Mouse (Mus musculus) liver, embryonic 14.5 days (tissue): Measurements from ENCODE around the gene Plin5. TPM values are rescaled to one million over a fixed set of nuclear protein-coding genes. Genes with fewer than 3 reads are reported as not detected.
"Not testable (repeated sequence)": the region's sequence is repeated elsewhere in the genome, so short reads cannot be mapped to it uniquely, and the experiment has no call there.

Source experiments
- ATAC-seq: fragments of 200-750 bp; cut with Nextera tagmentation; 2 replicates; pipeline ENCODE4 v1.8.0; 2017; ENCODE audit warnings: moderate number of reproducible peaks, mild to moderate bottlenecking, moderate library complexity; ENCODE audit not compliant: insufficient read depth
- DNase-seq, 3 experiments: peaks; one replicate each; pipeline ENCODE4 v3.0.0-alpha.2; 2012 to 2013; ENCODE audit warnings: low read depth in 3 of 3, low spot score in 3 of 3
- H3K27ac ChIP-seq: fragments of 300-500 bp; sonication (generic); 2 replicates; pipeline ENCODE4 v1.5.1; 2014; ENCODE audit warnings: moderate library complexity, mild to moderate bottlenecking, control low read depth, inconsistent platforms
- H3K27me3 ChIP-seq: fragments of 300-500 bp; sonication (generic); 2 replicates; pipeline ENCODE4 v1.6.1; 2014; ENCODE audit warnings: mild to moderate bottlenecking, low read length, moderate library complexity; ENCODE audit not compliant: control insufficient read depth, insufficient read depth
- H3K36me3 ChIP-seq: fragments of 300-500 bp; sonication (generic); replicated peaks from 2 replicates; pipeline ENCODE4 v1.6.1; 2014; ENCODE audit warnings: low read depth; ENCODE audit not compliant: control insufficient read depth, insufficient read depth
- H3K4me1 ChIP-seq, 2 experiments: fragments of 200-500 bp in 1 of 2; fragments of 300-500 bp in 1 of 2; sonication (generic) in 1 of 2; replicated peaks; 2 replicates each; pipeline ENCODE4 v1.6.1; 2012 to 2014; ENCODE audit warnings: antibody characterized with exemption in 1 of 2, inconsistent platforms in 1 of 2, low read length in 1 of 2; ENCODE audit not compliant: control insufficient read depth in 2 of 2, insufficient read depth in 2 of 2
- H3K4me2 ChIP-seq: fragments of 300-500 bp; sonication (generic); 2 replicates; pipeline ENCODE4 v1.6.1; 2014; ENCODE audit warnings: low read depth, mild to moderate bottlenecking, control low read depth, moderate library complexity
- H3K4me3 ChIP-seq, 2 experiments: fragments of 200-500 bp in 1 of 2; fragments of 300-500 bp in 1 of 2; sonication (generic) in 1 of 2; 2 replicates each; pipeline ENCODE4 v1.5.1; 2012 to 2014; ENCODE audit warnings: low read depth in 2 of 2, low read length in 2 of 2, mild to moderate bottlenecking in 2 of 2, control low read depth in 1 of 2, inconsistent platforms in 1 of 2, moderate library complexity in 1 of 2; ENCODE audit not compliant: insufficient read depth in 1 of 2
- H3K9ac ChIP-seq: fragments of 300-500 bp; sonication (generic); replicated peaks from 2 replicates; pipeline ENCODE4 v1.6.1; 2014; ENCODE audit warnings: mild to moderate bottlenecking, control low read depth, moderate library complexity
- H3K9me3 ChIP-seq: fragments of 300-500 bp; sonication (generic); 2 replicates; pipeline ENCODE4 v1.6.1; 2016; ENCODE audit warnings: low read length, mixed read lengths; ENCODE audit not compliant: control insufficient read depth
- CTCF ChIP-seq: IDR thresholded peaks from 2 replicates; pipeline ENCODE4 v1.5.1; 2016; ENCODE audit warnings: antibody characterized with exemption, low read depth, control low read depth
- EP300 ChIP-seq: IDR thresholded peaks from 2 replicates; pipeline ENCODE4 v1.6.1; 2016; ENCODE audit warnings: antibody characterized with exemption, low read depth
- WGBS: fragments of 180-500 bp; shearing (Covaris S2); extraction: QIAGEN DNeasy Blood & Tissue Kit; methylation state at CpG from one replicate; pipeline ENCODE4 v1.1.7; 2014; ENCODE audit not compliant: insufficient replicate concordance; 5-methylcytosine and 5-hydroxymethylcytosine counted together
- polyA plus RNA-seq, 2 experiments: library from polyadenylated mRNA; depleted of rRNA in 1 of 2; stranded (reverse) in 1 of 2; unstranded in 1 of 2; fragments of >200 nt; fragmentation: Nextera tagmentation in 1 of 2; extraction: Ambion mirVana in 1 of 2; gene quantifications; 2 replicates each; pipeline versions ENCODE4 v1.2.1 to v1.2.3; 2012 to 2014

Gene Plin5
- polyA plus RNA-seq, 2 experiments = 0.11 to 0.34 TPM

GRCm38 (mm10) chr17:56078880-56079795 lies 38.3 kb downstream of the Plin5 start, which contains the start of gene Hdgfl2:
TSS of gene Hdgfl2 (plus strand) at chr17:56079634.
- Histone ChIP-seq H3K9me3 (no peaks in the 10 kb centered on the region), H3K4me2 (peak within 1 kb of the TSS; percentile 84), H3K36me3 (peaks cover 9% of the 10 kb centered on the region), H3K4me3 (peak within 1 kb of the TSS; percentile 82 to 85), H3K9ac (peak within 1 kb of the TSS; percentile 81), H3K27ac (peak within 1 kb of the TSS; percentile 48), H3K4me1 (peaks cover 20 to 25% of the 10 kb centered on the region in 2 experiments), H3K27me3 (no peaks in the 10 kb centered on the region)
- ATAC-seq (peak; percentile 89), DNase-seq (peak; percentile 99 to 100 (median 99))
- WGBS = under 1% methylated on average over 61 of the region's 61 CpGs
- 0 out of 2 replicates have a peak, but pooled peaks have one; percentile 3 for TF ChIP-seq CTCF
- TF ChIP-seq EP300 = no peak

GRCm38 (mm10) chr17:56078361-56078760 lies 39.0 kb downstream of the Plin5 start:
- Histone ChIP-seq H3K4me3 (peak overlapping the region; percentile 28 to 39), H3K27ac (peak overlapping the region; percentile 37), H3K4me1 (peaks cover 26 to 30% of the 10 kb centered on the region in 2 experiments), H3K4me2 (peak overlapping the region; percentile 56)
- not testable (repeated sequence) for H3K27me3 ChIP-seq, H3K36me3 ChIP-seq, ATAC-seq, H3K9me3 ChIP-seq, H3K9ac ChIP-seq, DNase-seq
- WGBS = 57% methylated on average over 9 of the region's 9 CpGs

GRCm38 (mm10) chr17:56077523-56077922 lies 39.9 kb downstream of the Plin5 start:
- Histone ChIP-seq H3K27ac (no peak overlapping the region), H3K4me1 (peaks cover 26 to 30% of the 10 kb centered on the region in 2 experiments), H3K9ac (no peak overlapping the region), H3K36me3 (peaks cover 5% of the 10 kb centered on the region), H3K9me3 (no peaks in the 10 kb centered on the region), H3K4me3 (no peak overlapping the region), H3K4me2 (no peak overlapping the region), H3K27me3 (no peaks in the 10 kb centered on the region)
- ATAC-seq (no peak), DNase-seq (no peak)
- 75% methylated on average over 5 of the region's 5 CpGs for WGBS
- TF ChIP-seq CTCF = no peak
- TF ChIP-seq EP300 = no peak

GRCm38 (mm10) chr17:56074827-56075208 lies 42.6 kb downstream of the Plin5 start, which contains the start of gene Ubxn6:
TSS of gene Ubxn6 (minus strand) at chr17:56075028.
- H3K4me3 ChIP-seq = peak within 1 kb of the TSS; percentile 70 to 87
- H3K9ac ChIP-seq = peak within 1 kb of the TSS; percentile 75
- WGBS = 0% methylated on average over 35 of the region's 35 CpGs
- H3K27me3 ChIP-seq = no peaks in the 10 kb centered on the region
- H3K9me3 ChIP-seq = no peaks in the 10 kb centered on the region
- ATAC-seq (peak; percentile 27), DNase-seq (peak; percentile 87 to 90 (median 90))
- H3K36me3 ChIP-seq = peaks cover 9% of the 10 kb centered on the region; the same call in 1 of the 2 replicates
- peak within 1 kb of the TSS; percentile 93 for H3K27ac ChIP-seq
- peak within 1 kb of the TSS; percentile 97 for H3K4me2 ChIP-seq
- H3K4me1 ChIP-seq = peaks cover 17 to 22% of the 10 kb centered on the region in 2 experiments
- TF ChIP-seq EP300 = 0 out of 2 replicates have a peak, but pooled peaks have one; percentile 29
- TF ChIP-seq CTCF = peak; percentile 70
